Mouse (Mus musculus): ENCODE measurements around the gene Zdhhc8.
"Not testable (repeated sequence)": the region's sequence is repeated elsewhere in the genome, so short reads cannot be mapped to it uniquely, and the experiment has no call there.

The Zdhhc8 gene

DNA sequence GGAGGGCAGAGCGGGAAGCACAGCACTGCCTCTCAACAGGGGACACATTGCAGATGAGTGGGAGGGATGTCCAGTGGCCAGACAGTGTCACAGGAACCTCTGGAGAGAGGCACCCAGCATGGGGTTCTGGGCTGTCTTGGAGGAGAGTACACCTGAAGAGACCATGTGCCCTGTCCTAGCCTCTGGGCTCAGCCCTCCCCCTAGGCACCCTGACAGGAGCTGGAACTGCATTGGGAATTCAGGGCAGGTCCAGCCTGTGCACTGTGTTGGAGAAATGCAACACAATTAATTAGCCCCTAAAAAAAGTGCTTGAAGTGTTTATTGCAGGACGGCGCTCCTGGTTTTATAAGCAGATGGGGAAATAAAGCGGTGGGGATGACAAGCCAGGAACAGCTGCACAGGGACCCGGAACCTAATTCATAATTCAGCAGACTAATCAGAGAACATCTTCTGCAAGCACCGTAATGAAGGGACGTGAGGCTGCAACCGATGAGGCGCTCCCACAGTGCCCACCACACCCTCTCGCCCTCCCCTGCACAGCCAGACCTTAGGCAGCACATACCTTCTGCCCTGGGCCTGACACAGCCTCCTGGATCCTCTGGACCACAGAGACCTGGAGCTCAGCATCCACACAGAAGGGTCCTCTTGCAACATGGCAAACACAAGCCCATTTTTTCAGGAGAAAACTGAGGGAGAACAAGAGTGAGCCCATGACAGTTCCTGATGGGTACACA is 36.4 kb downstream of the Zdhhc8 start:
- DNase-seq (ENCODE audit: extremely low spot score, low spot score) = no peak

DNA sequence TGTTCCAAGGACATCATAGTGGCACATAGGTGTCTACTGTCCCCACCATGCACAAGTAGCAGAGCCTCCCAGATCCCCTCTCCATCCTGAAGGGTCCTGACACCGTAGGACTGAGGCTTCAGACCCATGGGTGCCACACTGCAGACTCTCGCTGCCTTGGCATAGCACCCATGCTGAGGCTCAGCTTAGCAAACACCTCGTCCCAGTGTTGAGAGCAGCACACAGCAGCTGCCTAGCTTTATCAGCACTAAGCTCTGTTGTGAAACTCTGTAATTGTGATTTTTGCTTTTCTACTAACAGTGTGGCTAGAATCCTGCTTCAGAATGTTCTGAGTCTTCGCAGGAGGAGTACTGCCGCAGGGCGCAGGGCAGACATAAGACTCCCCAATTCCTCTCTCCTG is 37.1 kb downstream of the Zdhhc8 start:
- DNase-seq (ENCODE audit: extremely low spot score, low spot score) = no peak

DNA sequence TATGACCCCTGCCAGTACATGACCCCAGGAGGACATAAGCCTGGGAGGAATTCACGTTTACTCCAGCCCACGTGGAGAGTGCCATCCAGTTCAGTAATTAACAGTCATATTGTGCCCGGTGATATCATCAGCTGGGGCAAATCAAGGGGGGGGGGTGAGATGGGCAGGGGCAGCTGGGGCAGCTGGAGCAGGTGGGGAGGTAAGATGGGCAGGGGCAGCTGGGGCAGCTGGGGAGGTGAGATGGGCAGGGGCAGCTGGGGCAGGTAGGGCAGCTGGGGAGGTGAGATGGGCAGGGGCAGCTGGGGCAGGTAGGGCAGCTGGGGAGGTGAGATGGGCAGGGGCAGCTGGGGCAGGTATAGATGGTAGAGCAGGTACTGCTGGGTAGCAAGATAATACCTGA is 39.4 kb downstream of the Zdhhc8 start:
- not testable (repeated sequence) for DNase-seq (ENCODE audit: extremely low spot score, low spot score)

DNA sequence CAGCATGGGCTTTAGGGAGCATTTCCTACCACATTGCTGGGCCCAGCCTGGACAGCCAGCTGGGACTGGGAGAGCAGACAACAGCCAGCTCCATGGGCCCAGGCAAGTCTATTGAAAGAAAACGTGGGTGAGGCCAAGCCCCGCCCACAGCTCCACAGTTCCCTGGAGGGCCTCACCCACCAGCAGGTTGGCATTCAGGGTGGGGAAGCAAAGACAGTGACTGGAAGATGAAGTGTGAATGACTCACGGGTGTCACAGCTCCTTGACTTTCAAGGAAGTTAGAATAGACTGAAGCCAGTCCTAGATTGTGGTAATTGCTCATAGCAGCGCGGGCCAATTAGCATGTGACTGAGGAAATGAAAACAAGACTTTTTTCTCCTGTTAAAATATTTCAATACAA is 39.9 kb downstream of the Zdhhc8 start:
- DNase-seq (ENCODE audit: extremely low spot score, low spot score) = no peak

GRCm38 (mm10) chr16:18194208-18194985 is 40.5 kb downstream of the Zdhhc8 start:
- DNase-seq (ENCODE audit: extremely low spot score, low spot score) = peak; percentile 39

DNA sequence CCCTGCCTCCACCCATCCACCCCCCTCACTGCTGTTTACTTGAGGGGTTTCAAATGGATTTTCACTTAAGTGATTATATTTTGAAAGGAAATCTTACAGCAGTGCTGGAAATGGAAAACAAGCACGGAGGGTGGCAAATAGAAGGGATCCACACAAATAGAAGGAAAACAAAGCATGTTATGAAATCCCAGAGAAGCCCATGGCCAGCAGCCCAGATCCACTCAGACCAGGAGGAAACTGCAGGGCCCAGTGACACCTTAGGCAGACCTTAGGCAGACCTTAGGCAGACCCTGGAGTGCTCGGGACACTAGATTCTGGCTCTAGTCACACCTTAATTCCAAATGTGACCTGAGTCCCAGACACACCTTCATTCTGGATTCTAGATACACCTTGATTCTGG is 43.9 kb downstream of the Zdhhc8 start:
- DNase-seq (ENCODE audit: extremely low spot score, low spot score) = no peak

DNA sequence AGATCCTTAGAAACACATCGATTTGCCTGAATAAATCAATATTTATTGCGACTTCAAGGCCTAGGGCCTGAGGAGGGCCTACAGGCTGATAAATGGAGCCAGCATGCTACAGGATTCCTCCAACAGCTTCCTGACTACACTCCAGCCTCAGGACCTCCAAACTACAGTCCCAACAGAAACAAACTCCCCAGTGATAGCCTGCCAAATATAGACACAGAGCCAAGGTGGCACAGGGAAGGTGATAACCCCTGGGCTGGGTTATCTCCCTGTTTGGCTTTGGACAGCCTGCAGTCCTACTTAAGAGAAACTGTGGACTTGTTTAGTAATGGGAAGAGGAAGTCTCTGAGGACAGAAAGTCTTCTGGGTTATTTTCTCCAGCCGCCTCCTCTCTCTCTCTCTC is 47.7 kb downstream of the Zdhhc8 start:
- no peak for DNase-seq (ENCODE audit: extremely low spot score, low spot score)

DNA sequence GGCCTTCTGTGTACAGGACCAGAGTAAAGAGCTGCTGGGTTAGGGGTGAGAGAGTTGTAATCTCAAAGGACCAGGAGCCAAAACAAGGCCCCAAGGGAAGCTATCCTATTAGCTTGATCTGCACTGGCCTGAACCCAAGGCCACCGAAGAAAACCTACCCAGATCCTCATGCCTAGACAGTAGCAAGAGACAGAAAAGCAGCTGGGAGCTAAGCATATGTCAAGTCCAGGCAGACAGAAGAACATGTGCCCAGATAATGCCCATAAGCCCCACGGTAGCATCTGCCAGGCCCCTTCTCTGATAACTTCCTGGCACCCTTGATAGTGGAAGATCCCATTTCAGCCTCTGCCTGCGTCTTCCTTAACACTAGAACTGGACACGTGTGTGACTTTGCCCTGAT is 48.1 kb downstream of the Zdhhc8 start:
- no peak for DNase-seq (ENCODE audit: extremely low spot score, low spot score)

DNA sequence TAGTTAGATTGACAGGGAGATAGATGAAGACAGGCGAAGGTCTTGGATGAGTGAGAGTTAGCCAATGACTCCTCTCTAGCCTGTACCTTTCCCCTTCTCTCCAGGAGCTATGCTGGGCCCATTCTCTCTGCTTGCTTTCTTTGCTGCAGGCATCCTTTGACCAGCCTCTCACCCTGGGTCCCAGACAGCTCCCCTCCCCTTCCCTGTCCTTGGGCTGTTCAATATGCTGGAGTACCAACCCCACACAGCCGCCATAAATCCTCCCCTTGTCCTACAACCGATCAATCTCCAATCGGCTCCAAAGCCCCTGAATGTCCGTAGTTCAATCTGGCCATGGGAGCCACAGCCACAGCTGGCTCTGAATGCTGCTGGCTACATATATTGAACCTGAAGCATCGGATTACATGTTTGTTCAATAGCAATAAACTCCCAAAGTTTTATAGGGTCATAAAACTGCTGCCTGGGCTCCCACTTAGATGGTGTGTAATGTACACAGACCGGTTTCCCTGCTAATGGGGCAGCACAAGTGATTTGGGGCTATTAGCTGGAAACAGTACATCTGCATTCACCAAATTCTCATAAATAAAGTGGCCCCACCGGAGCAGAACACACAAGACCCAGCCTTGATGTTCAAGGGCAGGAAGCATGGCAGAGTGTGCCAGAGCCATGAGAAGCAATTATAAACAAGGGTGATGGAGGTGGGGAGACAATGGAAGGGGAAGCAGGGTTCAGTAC is 49.1 kb downstream of the Zdhhc8 start:
- no peak for DNase-seq (ENCODE audit: extremely low spot score, low spot score)

- no peak for DNase-seq (ENCODE audit: extremely low spot score, low spot score)
These were observed 52.2 kb downstream of the Zdhhc8 start for GRCm38 (mm10) chr16:18182766-18183165.

GRCm38 (mm10) chr16:18181398-18181797 is 53.5 kb downstream of the Zdhhc8 start:
- DNase-seq (ENCODE audit: extremely low spot score, low spot score) = no peak

- DNase-seq (ENCODE audit: extremely low spot score, low spot score) = no peak
These were observed 55.3 kb downstream of the Zdhhc8 start for GRCm38 (mm10) chr16:18179591-18179990.

- no peak for DNase-seq (ENCODE audit: extremely low spot score, low spot score)
These were observed 58.2 kb downstream of the Zdhhc8 start for GRCm38 (mm10) chr16:18176758-18177157.

DNA sequence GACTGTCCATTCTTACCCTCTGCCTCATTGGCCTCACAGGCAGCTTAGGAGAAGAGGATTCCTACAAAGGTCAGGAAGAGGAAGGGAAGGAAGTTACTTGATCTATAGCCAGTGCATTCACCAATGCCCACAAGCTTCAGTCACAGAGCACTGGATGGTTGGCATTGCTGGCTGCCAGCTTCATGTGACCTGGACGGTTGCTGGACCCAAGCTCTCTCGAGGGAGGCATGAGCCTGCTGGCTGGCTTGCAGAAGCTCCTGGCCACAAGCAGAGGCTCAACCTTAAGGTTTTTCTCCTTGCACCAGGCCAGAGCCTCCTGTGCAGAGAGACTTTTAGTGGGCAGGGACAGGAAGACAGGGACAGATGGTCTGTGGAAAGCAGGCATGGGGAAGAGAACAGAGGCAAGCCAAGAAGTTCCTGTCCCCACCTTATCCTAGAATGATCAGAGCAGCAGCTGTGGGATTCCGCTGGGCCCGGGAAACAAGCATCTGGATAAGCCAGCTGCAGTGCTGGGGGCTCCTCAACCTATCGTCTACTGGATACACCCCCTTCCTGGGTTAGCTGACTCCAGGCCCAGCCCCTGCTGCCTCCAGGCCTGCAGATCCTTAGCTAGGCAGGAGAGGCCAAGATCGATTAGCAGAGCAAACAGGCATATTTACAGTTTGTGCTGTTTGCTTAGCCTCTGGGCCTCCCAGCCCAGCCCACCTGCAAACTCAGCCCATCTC is 59.0 kb downstream of the Zdhhc8 start:
- no peak for DNase-seq (ENCODE audit: extremely low spot score, low spot score)

DNA sequence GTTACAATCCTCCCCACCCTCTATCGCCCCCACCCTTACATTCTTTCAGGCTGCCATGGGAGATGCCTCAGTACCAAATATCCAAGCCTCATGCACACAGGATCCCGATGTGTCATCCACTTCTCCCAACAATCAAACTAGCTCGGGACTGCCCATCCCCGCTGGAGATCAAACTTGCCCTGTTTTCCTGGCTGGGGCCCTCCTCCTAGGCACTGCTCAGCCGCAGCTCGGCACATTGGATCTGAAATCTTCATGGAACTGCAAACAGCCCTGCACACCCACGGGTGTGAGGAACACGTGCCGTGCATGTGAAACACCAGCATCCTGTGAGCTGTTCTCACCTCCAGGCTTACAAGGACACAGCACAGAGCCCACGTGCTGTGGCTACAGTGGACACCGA is 61.1 kb downstream of the Zdhhc8 start:
- DNase-seq (ENCODE audit: extremely low spot score, low spot score) = no peak

DNA sequence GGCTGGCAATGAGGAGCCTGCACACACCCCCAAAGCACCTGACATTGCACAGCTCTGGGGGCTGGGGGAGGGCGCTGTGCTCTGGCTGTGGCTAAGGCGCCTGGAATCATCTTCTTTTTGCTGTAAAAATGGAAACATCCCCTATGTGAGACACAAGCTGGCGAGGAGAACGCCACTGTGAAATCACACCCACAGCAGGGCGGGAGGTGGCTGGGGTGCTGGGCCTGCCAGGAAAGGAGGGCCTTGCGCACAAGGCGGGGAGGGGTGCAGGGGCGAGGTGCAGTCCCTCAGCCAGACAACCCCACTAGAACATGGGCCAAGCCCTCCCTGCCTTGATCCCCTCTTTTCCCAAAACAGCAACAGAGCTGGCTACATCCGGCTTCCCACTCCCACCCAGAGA is 61.7 kb downstream of the Zdhhc8 start:
- no peak for DNase-seq (ENCODE audit: extremely low spot score, low spot score)

DNA sequence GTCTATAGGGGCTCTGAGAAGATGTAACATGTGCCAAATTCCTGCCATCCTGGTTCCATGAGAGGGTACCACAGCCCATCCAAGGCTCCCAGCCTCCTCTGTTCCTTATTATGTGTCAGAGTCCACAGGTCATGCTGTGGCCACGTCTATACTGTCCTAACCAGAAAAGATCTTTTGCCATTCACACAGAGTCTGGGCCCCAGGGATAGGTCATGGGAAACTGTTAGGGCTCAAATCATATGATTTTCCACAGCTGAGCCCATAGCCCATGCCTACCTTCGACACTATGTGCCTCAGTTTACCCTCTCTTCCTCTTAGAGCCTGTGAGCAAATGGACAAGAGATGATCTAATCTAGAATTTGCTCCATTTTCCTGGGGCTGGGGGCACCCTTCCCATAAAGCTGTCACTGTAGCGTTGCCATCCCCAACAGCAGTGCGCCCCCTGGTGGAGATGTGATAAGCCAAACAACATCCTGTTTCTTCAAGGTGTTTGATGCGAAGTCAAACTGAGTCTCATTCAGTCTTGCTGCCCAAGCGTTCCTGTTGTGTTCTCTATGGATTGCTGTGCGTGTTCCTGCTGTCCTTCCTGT is 62.6 kb downstream of the Zdhhc8 start:
- peak; percentile 86 for DNase-seq (ENCODE audit: extremely low spot score, low spot score)

All from neural tube, embryonic 10.5 days (tissue).